Mouse (Mus musculus): Measurements from ENCODE around the gene Slc36a1.

DNA sequence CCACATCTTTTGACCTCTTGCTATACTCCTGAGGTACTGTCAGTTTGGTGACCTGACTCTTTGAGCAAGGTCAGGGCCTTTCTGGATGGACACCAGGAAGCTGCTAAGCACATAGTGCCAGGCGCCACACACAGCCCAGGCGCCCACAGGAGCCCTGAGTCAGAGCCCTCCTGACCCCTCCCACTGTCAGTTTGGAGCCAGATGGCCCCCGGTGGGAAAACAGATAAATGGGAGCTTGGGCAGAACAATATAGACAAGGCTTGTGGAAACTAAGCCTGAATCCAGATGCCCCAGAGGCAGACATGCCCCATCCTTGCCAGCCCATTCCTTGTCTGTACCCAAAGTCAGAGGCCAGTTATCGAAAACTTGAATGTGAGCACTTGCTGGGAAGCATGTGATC lies 30.6 kb downstream of the Slc36a1 start:
- no peak for TF ChIP-seq POLR2A (IDR thresholded peaks at IDR 0.05; ENCODE audit: borderline replicate concordance, insufficient read depth, low read length)
- TF ChIP-seq CTCF (IDR thresholded peaks at IDR 0.05; ENCODE audit: borderline replicate concordance, insufficient read depth, low read depth, low read length), result no peak

All from cerebellum, adult 2 months (tissue).